Mouse (Mus musculus) left cerebral cortex, adult 18-20 months (tissue): ENCODE measurements at regions not wholly inside any gene's neighbourhood (a gene's known extent, or its start where the extent isn't known, plus 50 kb on each side); places are given as distances from the start of the nearest gene placed in this dataset.

Experiments used
- DNase-seq, 2 experiments: peaks; one replicate each; pipeline ENCODE4 v3.0.0; 2021 to 2022; ENCODE audit warnings: low spot score in 2 of 2, mixed read lengths in 1 of 2

DNA sequence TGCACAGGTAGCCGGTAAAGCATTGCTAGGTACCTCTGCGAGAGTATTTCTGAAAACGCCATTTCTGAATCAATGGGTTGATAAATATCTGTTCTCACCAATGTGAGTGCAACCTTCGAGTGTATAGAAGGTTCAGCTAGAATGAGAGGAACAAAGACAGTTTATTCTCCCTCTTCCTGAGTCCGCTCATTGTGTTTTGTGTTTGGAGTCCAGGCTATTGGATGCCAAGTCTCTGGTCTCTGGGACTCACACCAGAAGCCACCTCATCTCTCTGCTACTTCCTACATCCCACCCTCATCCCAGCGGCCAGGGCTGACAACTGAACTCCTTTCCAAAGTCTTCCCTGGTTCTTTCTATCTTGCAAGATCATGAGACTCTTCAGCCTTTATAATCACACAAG lies 62.7 kb downstream of the Lrrc30 start:
- DNase-seq: no peak

- DNase-seq: no peak
Measured at GRCm38 (mm10) chr17:67566216-67566615, 66.3 kb downstream of the Lrrc30 start.

- no peak for DNase-seq
Measured at GRCm38 (mm10) chr17:67565746-67566145, 66.8 kb downstream of the Lrrc30 start.

GRCm38 (mm10) chr17:67564845-67565244 lies 67.7 kb downstream of the Lrrc30 start:
- no peak for DNase-seq

GRCm38 (mm10) chr17:67563036-67563435 lies 69.5 kb downstream of the Lrrc30 start:
- DNase-seq: no peak

DNA sequence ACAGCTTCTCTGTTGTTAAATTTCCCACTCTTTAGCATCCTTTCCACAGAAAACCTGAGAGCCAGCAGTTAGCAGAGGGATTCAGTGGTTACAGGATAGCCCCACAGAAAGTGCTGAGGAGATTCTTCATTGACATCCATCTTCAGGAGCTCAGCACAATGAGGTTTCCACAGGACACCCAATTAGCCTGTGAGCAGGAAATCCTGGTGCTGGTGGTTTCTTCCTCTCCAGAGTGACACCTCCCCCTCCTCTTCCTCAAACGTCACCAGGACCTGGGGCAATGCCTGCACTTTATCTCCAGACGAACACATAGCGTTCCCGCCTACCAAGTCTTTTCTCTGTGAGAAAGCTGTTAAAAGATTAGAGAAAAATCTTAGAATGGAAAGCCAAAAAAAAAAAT lies 70.7 kb downstream of the Lrrc30 start:
- no peak for DNase-seq

- DNase-seq: no peak
Measured at GRCm38 (mm10) chr17:67557351-67557870, 75.1 kb downstream of the Lrrc30 start.

- no peak for DNase-seq
Measured at GRCm38 (mm10) chr17:67552581-67553139, 79.9 kb downstream of the Lrrc30 start.

GRCm38 (mm10) chr17:67548966-67549700 lies 83.4 kb downstream of the Lrrc30 start:
- no peak for DNase-seq

GRCm38 (mm10) chr17:67544410-67544809 lies 88.1 kb downstream of the Lrrc30 start:
- no peak for DNase-seq

- no peak for DNase-seq
Measured at GRCm38 (mm10) chr17:67532331-67532730, 100.2 kb downstream of the Lrrc30 start.

DNA sequence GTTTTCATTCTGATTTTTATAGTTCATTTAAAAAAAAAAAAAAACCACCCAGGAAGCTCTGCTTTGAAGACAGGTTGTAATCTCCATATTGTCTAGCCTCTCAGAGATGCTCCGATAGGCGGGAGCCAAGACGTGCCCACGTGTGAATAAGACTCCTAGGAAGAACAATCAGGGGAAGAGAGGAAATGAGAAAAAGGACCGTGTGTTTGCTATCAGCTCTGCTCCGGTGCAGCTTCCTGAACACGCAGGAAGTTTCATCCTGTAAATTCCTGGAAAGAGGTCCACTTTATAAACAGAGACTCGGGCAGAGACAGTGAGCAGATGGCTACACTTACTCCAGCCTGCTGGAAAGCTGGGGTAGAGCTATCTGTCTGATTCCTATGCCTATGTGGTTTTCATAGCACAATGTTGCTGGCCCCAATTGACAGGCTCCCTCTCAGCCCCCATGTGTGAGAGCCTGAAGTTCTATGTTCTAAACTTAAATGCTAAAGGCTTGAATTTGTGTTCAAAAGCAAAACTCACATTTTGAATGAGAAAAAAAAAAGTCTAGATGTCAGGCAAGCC lies 111.6 kb downstream of the Lrrc30 start:
- DNase-seq: no peak

DNA sequence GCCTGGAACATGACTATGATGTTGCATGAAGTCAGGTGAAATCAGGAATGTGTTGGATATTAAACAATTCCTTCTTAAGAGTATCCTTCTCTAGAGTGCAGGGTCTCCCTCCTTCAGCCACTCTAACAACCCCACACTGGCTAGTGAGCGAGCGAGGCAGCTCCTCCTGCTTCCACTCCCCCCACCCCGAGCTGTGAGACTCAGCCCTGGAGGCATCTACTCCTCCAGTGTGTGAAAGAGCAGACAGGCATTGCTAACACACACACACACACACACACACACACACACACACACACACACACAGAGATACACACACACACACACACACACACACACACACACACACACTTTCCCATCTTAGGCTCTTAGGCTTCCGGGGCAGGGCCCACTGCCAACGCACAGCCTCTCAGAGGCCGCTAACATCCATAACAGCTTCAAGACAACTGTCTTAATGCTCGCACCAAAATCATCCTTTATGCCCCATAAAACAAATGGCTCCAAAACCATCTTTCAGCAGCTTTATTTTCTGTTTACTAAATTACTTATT lies 116.8 kb downstream of the Lrrc30 start:
- DNase-seq: no peak

- DNase-seq: no peak
Measured at GRCm38 (mm10) chr17:67514387-67515241, 117.9 kb downstream of the Lrrc30 start.

DNA sequence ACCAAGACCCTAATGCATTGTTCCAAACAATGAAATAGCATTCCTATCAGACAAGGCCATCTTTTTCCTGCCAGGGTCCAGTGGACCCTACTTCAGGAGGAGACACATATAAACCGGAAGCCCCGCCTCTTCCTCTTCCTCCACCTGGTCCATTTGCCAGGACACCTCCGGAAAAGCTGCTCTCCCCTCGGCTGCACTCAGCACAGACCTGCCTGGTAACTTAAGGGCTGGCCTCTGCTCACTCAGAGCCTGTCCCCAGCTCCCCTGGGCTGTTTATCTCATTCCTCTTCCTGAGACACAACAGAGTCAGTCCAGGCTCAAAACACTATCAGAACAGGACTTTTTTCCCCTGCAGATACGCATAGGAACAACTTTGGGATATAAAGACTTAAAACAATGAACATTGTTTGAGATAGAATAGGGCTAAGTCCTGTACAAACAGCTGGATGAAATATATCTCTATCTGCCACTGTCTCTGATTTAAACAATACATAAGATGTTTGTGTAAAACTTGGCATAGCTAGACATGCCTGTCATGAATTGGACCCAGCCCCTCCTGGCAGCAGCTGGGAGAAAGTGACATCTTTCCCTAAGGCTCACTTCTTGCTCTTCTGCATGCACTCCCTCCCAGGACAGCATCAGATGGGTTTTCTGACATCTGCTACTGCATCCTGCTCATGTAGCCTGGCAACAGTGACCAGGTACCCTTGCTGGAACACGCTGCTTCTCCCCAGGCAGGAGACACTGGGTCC lies 119.6 kb downstream of the Lrrc30 start:
- no peak for DNase-seq

- no peak for DNase-seq
Measured at GRCm38 (mm10) chr17:67512008-67512407, 120.5 kb downstream of the Lrrc30 start.

- no peak for DNase-seq
Measured at GRCm38 (mm10) chr17:67509921-67510320, 122.6 kb downstream of the Lrrc30 start.

DNA sequence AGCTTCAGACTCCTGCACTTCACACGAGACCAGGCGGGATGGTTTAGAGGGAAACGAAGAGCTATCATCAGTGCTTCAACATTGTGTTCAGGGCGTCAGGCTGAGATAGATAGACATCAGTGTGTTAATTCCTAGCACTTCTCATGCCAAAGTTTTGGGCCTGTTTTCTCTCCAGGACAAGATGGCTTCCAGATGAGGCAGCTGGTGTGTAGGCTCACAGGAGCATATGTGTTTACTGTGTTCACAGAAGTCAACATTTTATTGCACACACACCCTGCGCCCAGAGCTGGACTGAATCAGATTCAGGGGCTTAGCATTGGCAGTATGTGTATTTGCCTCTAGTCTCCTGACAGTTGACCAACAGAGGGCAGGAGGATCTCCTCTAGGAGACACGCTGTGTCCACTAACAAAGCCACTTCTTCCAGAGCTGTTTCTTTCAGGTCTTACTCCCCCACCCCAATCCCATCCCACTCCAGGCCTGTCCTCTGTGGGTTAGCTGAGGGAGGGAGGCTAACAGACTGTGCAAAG lies 123.4 kb downstream of the Lrrc30 start:
- no peak for DNase-seq

GRCm38 (mm10) chr17:67508353-67508752 lies 124.2 kb downstream of the Lrrc30 start:
- DNase-seq: no peak

- DNase-seq: no peak
Measured at GRCm38 (mm10) chr17:67506466-67506865, 126.1 kb downstream of the Lrrc30 start.
